Mouse (Mus musculus) MN1 (cell line): ENCODE data around the gene Pld1.
"Not testable (repeated sequence)": the region's sequence is repeated elsewhere in the genome, so short reads cannot be mapped to it uniquely, and the experiment has no call there.

Experiments used
- DNase-seq: peaks from one replicate; pipeline ENCODE4 v3.0.0-alpha.2; 2016; ENCODE audit warnings: low spot score

Pld1 gene

DNA sequence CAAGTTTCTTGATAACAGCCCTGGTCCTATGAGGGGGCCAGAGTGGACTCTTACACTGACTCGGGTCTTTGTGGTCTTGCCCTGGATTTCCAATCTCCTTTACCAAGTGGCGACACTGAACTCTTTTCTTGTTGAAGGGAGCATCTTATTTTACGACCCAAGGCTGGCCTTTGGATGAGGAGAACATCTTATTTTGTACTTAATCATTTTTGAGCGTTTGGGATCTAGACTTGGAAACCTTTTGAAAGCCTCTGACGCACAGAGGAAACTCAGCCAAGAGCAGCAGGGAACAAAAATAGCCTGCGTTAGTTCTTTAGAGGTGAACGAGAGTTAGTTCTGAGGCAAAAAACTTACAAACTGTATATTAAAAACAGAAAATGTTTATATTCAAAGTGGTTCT, 4.5 kb downstream of the Pld1 start:
- DNase-seq = no peak

DNA sequence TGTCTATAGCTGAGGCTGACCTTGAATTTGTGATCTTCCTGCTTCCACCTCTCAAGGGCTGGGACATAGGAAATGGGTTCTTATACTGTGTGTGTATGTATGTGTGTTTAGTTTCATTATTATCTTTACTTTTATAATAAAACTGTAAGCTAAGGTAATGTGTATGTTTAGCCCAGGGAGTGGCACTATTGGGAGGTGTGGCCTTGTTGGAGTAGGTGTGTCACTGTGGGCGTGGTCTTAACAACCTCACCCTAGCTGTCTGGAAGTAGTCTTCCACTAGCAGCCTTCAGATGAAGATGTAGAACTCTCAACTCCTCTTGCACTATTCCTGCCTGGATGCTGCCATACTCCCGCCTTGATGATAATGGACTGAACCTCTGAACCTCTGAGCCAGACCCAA, 6.9 kb downstream of the Pld1 start:
- DNase-seq = not testable (repeated sequence)

DNA sequence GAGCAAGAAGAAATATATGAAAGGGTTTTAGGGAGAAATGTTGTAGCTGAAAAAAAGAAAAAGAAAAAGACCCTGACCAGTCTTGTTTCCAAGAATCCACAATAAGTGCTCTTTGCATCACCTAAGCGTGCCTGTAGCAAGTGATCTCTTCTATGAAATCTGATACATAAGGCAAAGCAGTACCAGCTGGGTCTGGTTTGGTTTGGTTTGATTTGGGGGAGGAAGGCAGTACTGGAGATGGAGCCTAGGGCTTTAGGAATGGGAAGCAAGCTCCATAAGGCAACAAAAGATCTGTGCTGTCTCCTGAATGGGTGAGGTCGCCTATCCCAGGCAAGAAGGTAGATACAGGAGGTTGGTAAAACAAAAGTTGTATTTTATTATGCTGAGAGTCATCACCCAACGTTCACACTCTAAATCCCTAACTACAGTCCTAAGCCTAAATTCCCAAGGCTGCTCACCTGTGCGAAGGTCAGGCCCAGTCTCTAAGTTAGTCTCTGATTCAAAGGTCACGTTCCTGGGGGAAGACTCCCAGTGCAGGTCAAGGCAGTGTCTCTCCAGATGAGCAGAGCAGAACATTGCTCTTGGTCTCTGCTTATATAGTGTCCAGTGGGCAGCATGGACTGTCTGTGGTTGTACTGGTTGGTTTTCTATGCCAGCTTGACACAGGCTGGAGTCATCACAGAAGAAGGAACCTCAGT, 10.8 kb downstream of the Pld1 start:
- no peak for DNase-seq

GRCm38 (mm10) chr3:27949873-27950250, 11.4 kb downstream of the Pld1 start:
- no peak for DNase-seq

DNA sequence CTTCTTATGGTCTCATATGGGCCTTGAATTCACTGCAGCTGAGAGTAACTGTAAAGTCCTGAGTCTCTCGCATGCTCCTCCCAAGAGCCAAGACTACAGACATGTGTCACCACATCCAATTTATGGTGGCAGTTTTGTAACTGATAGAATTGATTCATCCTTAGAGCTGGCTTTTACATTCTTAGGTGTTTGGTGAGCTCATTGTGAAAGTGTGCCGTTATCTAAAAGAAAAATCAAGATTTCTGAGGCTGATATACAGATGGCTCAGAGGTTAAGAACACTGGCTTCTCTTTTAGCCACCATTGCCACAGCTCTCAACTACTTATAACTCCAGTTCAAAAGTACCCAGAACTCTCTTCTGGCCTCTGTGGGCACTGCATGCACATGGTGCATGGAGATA, 12.2 kb downstream of the Pld1 start:
- DNase-seq = no peak

GRCm38 (mm10) chr3:27951721-27952120, 13.2 kb downstream of the Pld1 start:
- no peak for DNase-seq

GRCm38 (mm10) chr3:27956006-27956405, 17.5 kb downstream of the Pld1 start:
- no peak for DNase-seq

DNA sequence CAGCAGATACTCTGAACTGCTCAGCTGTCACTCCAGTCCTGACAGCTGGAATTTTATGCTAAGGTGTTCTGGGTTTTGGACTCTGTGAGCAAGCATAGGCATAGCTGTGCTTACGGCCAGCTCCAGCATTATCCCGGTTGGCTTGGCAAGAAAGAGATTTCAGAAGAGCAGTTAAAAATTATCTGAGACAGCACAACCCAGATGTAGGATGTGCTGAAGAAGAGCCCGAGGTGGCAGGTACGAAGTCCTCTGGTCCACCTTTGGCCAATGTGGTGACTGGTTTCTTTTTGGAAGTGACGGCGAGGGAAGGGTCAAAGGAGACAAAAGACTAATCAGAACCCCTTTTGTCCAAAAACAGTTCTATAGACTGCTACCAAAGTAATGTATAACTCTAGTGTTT, 20.7 kb downstream of the Pld1 start:
- no peak for DNase-seq

DNA sequence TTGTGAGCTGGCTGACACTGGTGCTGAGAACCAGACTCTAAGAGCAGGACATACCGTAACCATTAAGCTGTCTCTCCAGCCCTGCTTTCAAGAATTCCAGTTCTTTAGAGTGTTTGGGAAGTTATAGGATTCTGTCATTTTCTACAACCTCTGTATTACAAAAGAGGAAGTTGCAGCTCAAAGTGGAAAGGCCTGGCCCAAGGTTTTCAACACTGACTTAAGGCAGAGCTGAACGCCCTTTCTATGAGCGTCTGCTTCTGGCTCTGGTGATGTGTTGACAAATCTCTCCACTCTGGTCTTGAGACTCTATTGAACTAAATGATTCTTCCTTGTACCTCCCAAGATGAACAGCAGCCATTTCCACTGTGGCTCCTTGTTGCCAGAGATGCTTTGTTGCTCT, 22.7 kb downstream of the Pld1 start:
- DNase-seq = no peak

GRCm38 (mm10) chr3:27963795-27964201, 25.3 kb downstream of the Pld1 start:
- DNase-seq = no peak

GRCm38 (mm10) chr3:27968671-27969070, 30.2 kb downstream of the Pld1 start:
- DNase-seq = no peak

DNA sequence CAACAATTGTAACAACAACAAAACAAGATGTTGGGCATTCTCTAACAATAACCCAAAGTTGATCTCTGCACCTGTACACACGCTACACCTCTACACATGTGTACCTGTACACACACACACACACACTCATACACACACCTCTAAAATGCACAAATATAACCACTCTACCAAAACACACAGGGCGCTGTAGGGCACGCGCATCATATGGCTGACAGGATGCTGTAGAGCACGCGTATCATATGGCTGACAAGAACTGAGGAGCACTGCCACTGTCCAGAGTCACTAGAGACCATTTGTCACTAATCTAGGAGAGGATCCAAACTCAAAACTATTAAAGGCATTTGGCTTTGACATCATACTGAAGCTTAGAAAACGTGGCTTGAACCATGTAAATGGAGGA, 35.4 kb downstream of the Pld1 start:
- DNase-seq = no peak

GRCm38 (mm10) chr3:27974981-27975380, 36.5 kb downstream of the Pld1 start:
- no peak for DNase-seq

GRCm38 (mm10) chr3:27976931-27977544, 38.5 kb downstream of the Pld1 start:
- DNase-seq = no peak

DNA sequence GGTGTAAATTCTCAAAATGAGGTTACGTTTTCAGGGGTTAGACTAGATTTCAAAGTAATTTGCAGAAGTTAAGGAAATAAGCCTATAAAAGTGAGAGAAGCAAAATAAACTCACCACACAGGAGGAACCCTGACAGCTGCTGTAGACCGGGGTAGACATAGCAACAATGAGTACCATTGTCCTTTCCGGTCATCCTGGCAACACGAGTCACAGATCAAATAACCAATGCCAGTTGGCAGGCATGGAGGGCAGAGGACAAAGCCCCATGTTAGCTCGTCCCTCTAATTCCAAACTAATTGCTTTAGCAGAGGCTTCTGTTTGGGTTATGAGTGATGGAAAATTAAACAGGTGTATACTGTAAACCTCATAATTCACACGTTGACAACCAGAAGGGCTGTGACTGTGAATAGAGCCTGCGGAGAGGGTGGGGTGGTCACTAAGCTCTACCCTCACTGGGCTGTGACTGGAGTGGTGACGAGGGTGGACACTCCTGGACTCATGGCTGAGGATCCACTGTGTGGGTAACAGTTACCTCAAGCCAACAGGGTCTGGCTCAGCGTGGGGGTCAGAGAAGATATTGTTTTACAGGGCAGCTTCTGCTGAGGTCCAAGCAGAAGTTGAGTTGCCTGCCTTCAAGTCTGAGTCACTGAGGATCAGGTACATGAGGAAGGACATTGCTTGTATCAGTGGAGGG, 39.7 kb downstream of the Pld1 start:
- DNase-seq = no peak

DNA sequence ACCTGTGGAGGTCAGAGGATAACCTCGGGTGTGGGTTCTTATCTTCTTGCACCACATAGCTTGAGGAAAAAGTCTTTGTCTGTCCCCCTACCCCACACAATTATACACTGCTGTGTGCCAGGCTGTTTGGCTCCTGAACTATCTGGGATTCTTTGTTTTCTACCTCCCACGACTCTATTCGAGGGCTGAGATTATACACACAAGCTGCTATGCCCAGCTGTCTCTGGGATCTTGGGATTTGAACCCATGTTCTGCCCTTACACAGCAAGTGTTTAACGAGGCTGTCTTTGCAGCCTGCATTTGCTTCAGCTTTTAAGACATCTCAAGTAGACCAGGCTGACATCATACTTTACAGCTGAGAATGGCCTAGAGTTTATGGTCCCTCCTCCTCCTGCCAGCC, 43.1 kb downstream of the Pld1 start:
- no peak for DNase-seq

DNA sequence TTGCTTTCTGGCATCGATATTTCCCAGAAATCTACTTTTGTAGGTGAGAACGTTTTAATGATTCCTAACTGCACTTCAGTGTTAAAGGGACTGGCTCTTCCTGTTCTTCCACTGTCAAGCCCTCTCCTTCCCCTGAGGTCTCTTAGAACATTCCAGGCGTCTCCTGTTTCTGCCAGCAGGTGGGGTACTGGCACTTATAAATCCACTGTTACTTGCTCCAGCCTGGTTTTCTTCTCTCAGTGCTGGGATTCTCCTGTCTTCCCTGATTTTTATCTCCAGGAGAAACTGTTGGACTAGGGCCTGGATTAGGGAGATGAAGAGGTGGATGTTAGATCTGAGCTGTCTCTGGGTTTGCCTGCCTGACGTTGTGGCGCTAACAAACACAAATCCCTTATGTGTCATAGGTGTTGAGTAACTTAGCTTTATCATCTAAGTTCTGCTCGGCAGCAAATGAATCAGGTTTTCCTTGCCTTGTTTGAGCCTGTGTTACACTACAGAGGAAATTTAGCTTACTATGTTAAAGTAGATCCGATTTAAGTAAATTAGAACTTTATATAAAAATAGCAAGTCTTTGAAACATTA, 44.0 kb downstream of the Pld1 start:
- DNase-seq = peak; percentile 78

DNA sequence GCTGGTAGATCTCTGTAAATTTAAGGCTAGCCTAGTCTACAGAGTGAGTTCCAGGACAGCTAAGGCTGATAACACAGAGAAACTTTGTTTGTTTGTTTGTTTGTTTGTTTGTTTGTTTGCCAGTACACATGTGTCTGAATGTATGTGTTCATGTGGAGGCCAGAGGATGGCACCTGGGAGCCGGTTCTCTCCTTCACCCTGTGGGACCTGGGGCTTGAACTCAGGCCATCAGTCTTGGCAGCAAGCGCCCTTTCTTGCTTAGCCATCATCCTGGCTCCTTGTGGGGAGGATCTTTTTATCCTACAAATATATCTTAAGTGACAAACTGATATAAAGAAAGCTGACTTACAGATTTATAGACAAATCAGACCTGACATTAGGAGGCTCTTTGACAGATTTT, 44.8 kb downstream of the Pld1 start:
- DNase-seq = no peak

- peak; percentile 62 for DNase-seq
Measured at GRCm38 (mm10) chr3:27983935-27984577, 45.6 kb downstream of the Pld1 start.

DNA sequence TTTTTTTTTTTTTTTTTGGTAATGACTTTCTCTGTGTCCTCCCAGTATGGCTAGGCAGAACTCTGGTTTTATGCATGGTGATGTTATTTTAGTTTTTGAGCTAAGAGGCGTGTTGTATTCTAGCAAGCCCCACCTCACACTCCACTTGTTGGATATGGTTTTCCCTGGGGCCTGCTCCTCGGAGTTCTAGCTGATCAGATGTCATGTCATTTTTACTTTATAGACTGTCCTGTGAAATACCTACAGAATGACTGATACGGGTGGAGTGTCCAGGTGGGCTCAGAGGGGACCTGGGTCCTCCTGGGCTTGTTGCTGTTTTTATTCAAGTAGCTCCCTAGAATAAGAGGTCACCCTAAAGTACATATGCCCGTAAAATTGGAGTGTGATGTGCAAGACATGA, 46.1 kb downstream of the Pld1 start:
- no peak for DNase-seq

GRCm38 (mm10) chr3:27985344-27985743, 46.8 kb downstream of the Pld1 start:
- no peak for DNase-seq

- DNase-seq = no peak
Measured at GRCm38 (mm10) chr3:27987891-27988536, 49.5 kb downstream of the Pld1 start.
